Mouse (Mus musculus) liver, embryonic 14.5 days (tissue): ENCODE data around the gene Ocel1.

Experiments
- CTCF ChIP-seq: IDR thresholded peaks from 2 replicates; pipeline ENCODE4 v1.5.1; 2016; ENCODE audit warnings: antibody characterized with exemption, low read depth, control low read depth
- EP300 ChIP-seq: IDR thresholded peaks from 2 replicates; pipeline ENCODE4 v1.6.1; 2016; ENCODE audit warnings: antibody characterized with exemption, low read depth

- TF ChIP-seq EP300: no peak
- TF ChIP-seq CTCF: no peak
These were observed 19.6 kb upstream of the Ocel1 start for GRCm38 (mm10) chr8:71351520-71351919.
